Mouse (Mus musculus): ENCODE measurements around the gene Klc2.

DNA sequence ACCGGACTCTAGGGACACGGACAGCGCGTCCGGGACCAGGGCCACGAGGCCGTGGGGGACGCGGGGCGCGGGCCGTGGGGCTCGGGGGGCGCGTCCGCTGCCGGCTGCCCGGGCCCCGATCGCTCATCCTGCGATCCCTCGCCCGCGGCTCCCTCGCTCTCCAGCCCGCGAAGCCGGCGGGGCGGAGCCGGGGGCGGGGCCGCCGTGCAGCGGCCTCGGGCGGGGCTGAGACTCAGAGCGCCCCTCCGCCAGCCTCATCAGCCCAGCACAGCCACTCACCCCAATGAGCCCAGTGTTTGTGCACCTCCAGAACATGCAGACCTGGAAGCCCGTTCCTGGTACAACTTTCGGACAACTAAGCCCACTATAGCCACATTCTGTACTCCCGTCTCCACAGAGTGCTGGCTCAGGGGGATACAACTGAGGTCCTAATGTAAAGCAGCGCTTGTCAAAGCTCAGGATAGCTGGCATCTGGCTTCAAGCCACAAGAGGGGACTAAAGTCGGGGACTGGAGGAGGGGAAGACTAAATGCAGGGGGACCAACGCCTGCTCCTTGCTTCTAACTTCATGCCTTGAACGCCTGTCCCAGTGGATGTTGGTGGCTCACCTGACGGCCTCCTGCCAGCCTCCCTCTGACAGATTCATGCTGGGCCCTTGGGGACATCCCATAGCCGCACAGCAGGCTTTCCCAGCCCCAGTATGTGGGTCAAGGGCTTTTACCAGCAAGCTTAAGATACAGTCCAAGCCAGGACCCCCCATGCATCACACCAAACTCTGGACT, 19.8 kb downstream of the Klc2 start, which contains the start of gene Cnih2:
- TF ChIP-seq POLR2A (IDR thresholded peaks at IDR 0.05; ENCODE audit: borderline replicate concordance, insufficient read depth, low read length) (0 out of 2 replicates have a peak, but pooled peaks have one; percentile 31), CTCF (IDR thresholded peaks at IDR 0.05; ENCODE audit: borderline replicate concordance, insufficient read depth, low read depth, low read length) (no peak)
